ENCODE assay signal across 9 mouse cellular contexts in the genomic region with DNA sequence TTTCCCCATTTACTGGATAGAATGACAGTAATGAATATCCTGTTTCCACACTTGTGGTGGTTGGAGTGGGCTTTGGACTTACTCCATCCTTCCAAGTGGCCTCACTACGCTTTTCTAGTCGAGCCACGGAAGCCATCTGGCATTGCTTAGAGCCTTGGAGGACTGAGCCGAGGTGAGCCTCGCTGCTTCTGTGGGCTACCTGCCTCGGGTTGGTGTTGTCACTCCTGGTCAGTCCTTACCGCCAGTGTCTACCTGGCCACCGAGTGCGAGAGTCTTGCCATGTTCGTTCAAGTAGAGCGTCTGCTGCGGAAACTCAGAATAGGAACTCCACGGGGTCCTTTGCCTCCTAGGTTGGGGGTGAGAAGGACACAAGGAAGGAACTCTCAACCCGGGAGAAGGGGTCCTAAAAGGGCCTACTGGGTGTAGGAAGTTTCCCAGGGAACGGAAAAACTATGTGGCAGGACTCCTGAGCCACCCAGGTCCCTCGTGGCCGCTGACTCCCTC. TPM values are rescaled to one million over a fixed set of nuclear protein-coding genes. Genes with fewer than 3 reads are reported as not detected.
DNase-seq lines count a peak whose midpoint lies in the region; ATAC-seq and TF ChIP-seq lines count a peak whose summit lies in the region.
"Had no signal": no experiment of that assay in that cellular context is flagged by ENCODE, and none has a peak within 500 bp of the region (broad histone marks: within the 10 kb centered on the region; RNA-seq: fewer than 3 reads in every experiment).

No protein-coding gene starts in this region.

- H3K27me3 ChIP-seq in spleen, adult 2 months (ENCODE audit: control insufficient read depth, insufficient read depth, low read length): peaks cover 6% of the 10 kb centered on the region
- peaks cover 75% of the 10 kb centered on the region for H3K27me3 ChIP-seq in limb, embryonic 15.5 days
- peaks cover 57% of the 10 kb centered on the region for H3K27me3 ChIP-seq in stomach, embryonic 16.5 days (ENCODE audit: control insufficient read depth, insufficient read depth, low read length)

- no peaks in the 10 kb centered on the region for H3K36me3 ChIP-seq in spleen, adult 2 months (ENCODE audit: control insufficient read depth, insufficient read depth, low read length)
- H3K36me3 ChIP-seq in limb, embryonic 15.5 days: no peaks in the 10 kb centered on the region
- no peaks in the 10 kb centered on the region for H3K36me3 ChIP-seq in stomach, embryonic 16.5 days (ENCODE audit: control insufficient read depth, insufficient read depth, low read length)

- no peak for TF ChIP-seq CTCF in spleen, adult 2 months (IDR thresholded peaks at IDR 0.05; ENCODE audit: extremely low read depth, insufficient read depth, insufficient read length, insufficient replicate concordance)

- H3K27ac ChIP-seq in spleen, adult 2 months (ENCODE audit: insufficient read depth, low read length): no peak overlapping the region
- H3K27ac ChIP-seq in limb, embryonic 15.5 days: no peak overlapping the region
- peak overlapping the region; percentile 2; the same call in 1 of the 2 replicates for H3K27ac ChIP-seq in stomach, embryonic 16.5 days (ENCODE audit: low read length)

- H3K4me2 ChIP-seq in limb, embryonic 15.5 days: peak overlapping the region; percentile 85
- H3K4me2 ChIP-seq in stomach, embryonic 16.5 days (ENCODE audit: low read depth, low read length): peak overlapping the region; percentile 86

- peak; percentile 37 to 48 for DNase-seq in cerebellum, postnatal 14 days
- DNase-seq in spleen, adult 2 months (ENCODE audit: low read depth in 1 of 2, low spot score in 2 of 2): no peak
- DNase-seq in spleen, adult 18-20 months: no peak
- DNase-seq in adipocyte (ENCODE audit: low spot score): no peak
- no peak for DNase-seq in spleen, postnatal 14 days (ENCODE audit: low spot score in 2 of 2)
- DNase-seq: right cerebral cortex, adult 18-20 months had no signal

- no peaks in the 10 kb centered on the region for H3K9me3 ChIP-seq in limb, embryonic 15.5 days
- no peaks in the 10 kb centered on the region for H3K9me3 ChIP-seq in stomach, embryonic 16.5 days (replicated peaks; ENCODE audit: control insufficient read depth, low read length)

- 0 out of 2 replicates have a peak overlapping the region, but pooled peaks have one; percentile 15 for H3K9ac ChIP-seq in limb, embryonic 15.5 days
- H3K9ac ChIP-seq in stomach, embryonic 16.5 days (ENCODE audit: low read length): peak overlapping the region; percentile 63

- H3K4me3 ChIP-seq in spleen, adult 2 months (ENCODE audit: extremely low read depth, insufficient read depth, insufficient read length): peak overlapping the region; percentile 19; the same call in 1 of the 2 replicates
- H3K4me3 ChIP-seq in limb, embryonic 15.5 days: peak overlapping the region; percentile 42
- peak overlapping the region; percentile 45 for H3K4me3 ChIP-seq in stomach, embryonic 16.5 days (replicated peaks; ENCODE audit: low read length)

- TF ChIP-seq POLR2A in spleen, adult 2 months (IDR thresholded peaks at IDR 0.05; ENCODE audit: low read depth, low read length): no peak

- ATAC-seq in cerebellum, adult (ENCODE audit: insufficient number of reproducible peaks, low FRiP score, low TSS enrichment): no peak
- ATAC-seq in limb, embryonic 15.5 days (ENCODE audit: insufficient number of reproducible peaks, low FRiP score, low TSS enrichment, low read depth): no peak
- no peak for ATAC-seq in stomach, embryonic 16.5 days (ENCODE audit: insufficient read depth, low FRiP score)

- 6% methylated on average over 17 of the region's 17 CpGs for WGBS in spleen, adult 2 months
- WGBS in limb, embryonic 15.5 days: 3% methylated on average over 17 of the region's 17 CpGs
- 4% methylated on average over 17 of the region's 17 CpGs for WGBS in stomach, embryonic 16.5 days

- peaks cover 28% of the 10 kb centered on the region for H3K4me1 ChIP-seq in spleen, adult 2 months (ENCODE audit: control insufficient read depth, insufficient read depth, insufficient read length)
- peaks cover 34% of the 10 kb centered on the region for H3K4me1 ChIP-seq in limb, embryonic 15.5 days
- H3K4me1 ChIP-seq in stomach, embryonic 16.5 days (ENCODE audit: control insufficient read depth, insufficient read depth, low read length): peaks cover 38% of the 10 kb centered on the region

RNA-seq across cellular contexts. Expression of gene Gpr132, which starts 9.1 kb away (rescaled TPM):
- polyA plus RNA-seq in spleen, adult 2 months (2012; rRNA removed): 77.9 and 81.1 TPM in 2 replicates
- polyA plus RNA-seq in limb, embryonic 15.5 days (2015; fragmentation: Nextera tagmentation; extraction: Ambion mirVana): 0.20 and 0.41 TPM in 2 replicates
- polyA plus RNA-seq in stomach, embryonic 16.5 days (2015; fragmentation: Nextera tagmentation; extraction: Ambion mirVana): 0.15 and 0.22 TPM in 2 replicates

RNA-seq across cellular contexts. Expression of gene Cdca4, which starts 47.9 kb away (rescaled TPM):
- polyA plus RNA-seq in spleen, adult 2 months (2012; rRNA removed): 30.4 and 34.0 TPM in 2 replicates
- 105 TPM in 2 replicates for polyA plus RNA-seq in limb, embryonic 15.5 days (2015; fragmentation: Nextera tagmentation; extraction: Ambion mirVana)
- polyA plus RNA-seq in stomach, embryonic 16.5 days (2015; fragmentation: Nextera tagmentation; extraction: Ambion mirVana): 87.7 and 87.9 TPM in 2 replicates

RNA-seq across cellular contexts. Expression of gene Jag2, which starts 52.5 kb away (rescaled TPM):
- polyA plus RNA-seq in spleen, adult 2 months (2012; rRNA removed): 7.8 and 8.6 TPM in 2 replicates
- polyA plus RNA-seq in limb, embryonic 15.5 days (2015; fragmentation: Nextera tagmentation; extraction: Ambion mirVana): 10.3 and 11.6 TPM in 2 replicates
- 5.1 and 6.4 TPM in 2 replicates for polyA plus RNA-seq in stomach, embryonic 16.5 days (2015; fragmentation: Nextera tagmentation; extraction: Ambion mirVana)

Comparison
In these comparisons a context has a peak if more than half of its experiments do, and no peak if none do; other contexts are left out.
1. DNase-seq: peak in cerebellum, postnatal 14 days (2 of 2); none in spleen, adult 2 months (0 of 2), spleen, adult 18-20 months (0 of 2), adipocyte (single experiment) and spleen, postnatal 14 days (0 of 2).
2. RNA of gene Gpr132, which starts 9.1 kb away (polyA plus RNA-seq): 77.9 to 81.1 TPM in spleen, adult 2 months; 0.20 to 0.41 TPM in limb, embryonic 15.5 days and 0.15 to 0.22 TPM in stomach, embryonic 16.5 days; every median in the first group is over 10 times any median in the second.
3. Peak in every context shown above with its lines, with median percentiles within 50 percentile points of each other: H3K4me3 ChIP-seq.